Mouse (Mus musculus) embryo, embryonic 9.5 days (tissue): ENCODE data around the gene Fbxl17.

Experiments used
- DNase-seq: peaks from one replicate; pipeline ENCODE4 v3.0.0-alpha.2; 2017; ENCODE audit errors: extremely low spot score

Fbxl17 gene

DNA sequence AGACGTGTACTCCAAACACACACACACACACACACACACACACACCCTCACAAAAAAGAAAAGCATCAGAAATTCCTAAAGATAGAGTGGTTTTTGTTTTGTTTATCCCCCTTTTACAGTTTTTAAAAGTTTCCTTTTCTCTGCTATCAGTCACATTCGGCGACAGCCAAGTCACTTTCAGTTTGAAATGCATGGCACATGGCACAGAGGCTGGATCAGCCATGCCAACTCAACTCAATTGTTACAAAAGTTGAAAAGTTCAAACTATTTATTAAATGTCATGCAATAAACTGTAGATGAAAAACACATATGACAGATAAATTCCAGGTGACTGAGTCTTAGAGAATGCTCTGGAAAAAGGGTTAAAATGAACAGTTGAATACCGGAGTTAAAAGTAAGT is 287.8 kb downstream of the Fbxl17 start:
- DNase-seq: no peak

DNA sequence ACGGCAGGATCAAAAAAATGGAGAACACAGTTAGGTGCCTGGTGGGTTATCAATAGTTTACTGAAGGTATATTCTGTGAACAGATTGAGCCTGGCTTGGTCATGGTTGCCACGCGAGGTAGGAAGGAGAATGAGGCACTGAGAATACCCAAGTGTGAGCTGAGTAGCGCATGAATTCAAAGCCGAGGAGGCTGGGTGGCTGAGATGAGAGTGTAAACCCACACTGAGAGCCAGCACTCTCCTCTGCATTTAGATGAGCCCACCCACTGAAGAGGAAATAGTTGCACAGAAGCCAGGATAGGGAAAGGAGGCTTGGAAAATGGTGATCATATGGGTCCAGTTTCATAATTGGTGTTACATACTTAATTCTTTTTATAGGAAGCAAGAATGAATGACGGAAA is 290.7 kb downstream of the Fbxl17 start:
- no peak for DNase-seq

DNA sequence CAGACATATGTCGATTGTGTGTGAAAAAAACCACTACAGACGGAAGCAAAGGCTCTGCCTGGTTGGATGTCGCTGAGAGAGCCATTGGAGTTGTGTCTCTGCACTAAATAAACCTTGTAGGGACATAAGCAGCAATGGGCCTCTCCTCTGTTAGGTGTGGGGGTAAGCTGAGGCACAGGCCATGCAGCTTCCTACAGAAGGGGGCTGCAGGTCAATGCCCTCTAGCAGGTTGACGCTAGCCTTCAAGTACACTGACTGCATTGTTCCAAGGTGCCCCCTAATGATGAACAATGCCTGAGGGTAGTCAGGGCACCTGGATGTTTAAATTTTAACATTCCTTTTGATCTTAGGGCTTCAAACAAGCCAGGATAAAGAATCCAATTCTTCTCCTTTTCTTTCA is 291.5 kb downstream of the Fbxl17 start:
- DNase-seq: no peak

DNA sequence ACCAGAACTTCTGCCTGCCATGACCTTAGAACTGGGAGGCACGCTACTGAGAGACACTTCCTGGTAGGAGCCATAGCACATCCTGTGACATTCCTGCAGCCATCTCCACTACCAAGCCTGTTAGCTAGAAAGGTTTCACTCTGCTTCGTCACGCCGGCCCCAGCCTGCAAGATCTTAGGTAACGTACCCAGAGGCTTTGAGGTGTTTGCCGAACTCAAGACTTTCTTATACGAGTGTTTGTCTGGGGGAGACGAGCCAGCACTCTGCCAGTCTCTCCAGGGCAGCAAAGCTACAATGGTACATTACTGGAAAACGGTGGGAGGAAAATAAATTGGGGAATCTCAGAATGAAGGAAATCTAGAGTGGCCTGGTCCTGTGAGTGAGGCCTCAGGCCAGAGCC is 292.1 kb downstream of the Fbxl17 start:
- DNase-seq: no peak

DNA sequence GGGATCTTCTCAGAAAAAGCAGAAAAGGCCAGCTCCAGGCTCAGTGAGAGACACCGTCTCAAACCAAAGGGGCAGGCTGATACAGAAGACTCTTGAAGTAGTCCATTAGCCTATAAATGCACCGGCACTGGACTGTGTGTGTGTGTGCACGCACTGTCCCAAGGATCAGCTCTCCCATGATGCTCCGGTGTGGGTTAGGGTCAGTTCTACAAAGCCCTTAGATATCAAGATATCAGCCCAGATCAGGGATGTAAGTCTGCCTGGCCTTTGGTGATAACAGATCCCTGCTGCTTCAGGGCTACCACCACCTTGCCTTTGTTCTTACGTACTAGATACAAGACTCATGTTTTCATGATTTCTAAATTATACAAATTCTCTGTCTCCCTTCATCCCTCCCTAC is 294.5 kb downstream of the Fbxl17 start:
- DNase-seq: no peak

DNA sequence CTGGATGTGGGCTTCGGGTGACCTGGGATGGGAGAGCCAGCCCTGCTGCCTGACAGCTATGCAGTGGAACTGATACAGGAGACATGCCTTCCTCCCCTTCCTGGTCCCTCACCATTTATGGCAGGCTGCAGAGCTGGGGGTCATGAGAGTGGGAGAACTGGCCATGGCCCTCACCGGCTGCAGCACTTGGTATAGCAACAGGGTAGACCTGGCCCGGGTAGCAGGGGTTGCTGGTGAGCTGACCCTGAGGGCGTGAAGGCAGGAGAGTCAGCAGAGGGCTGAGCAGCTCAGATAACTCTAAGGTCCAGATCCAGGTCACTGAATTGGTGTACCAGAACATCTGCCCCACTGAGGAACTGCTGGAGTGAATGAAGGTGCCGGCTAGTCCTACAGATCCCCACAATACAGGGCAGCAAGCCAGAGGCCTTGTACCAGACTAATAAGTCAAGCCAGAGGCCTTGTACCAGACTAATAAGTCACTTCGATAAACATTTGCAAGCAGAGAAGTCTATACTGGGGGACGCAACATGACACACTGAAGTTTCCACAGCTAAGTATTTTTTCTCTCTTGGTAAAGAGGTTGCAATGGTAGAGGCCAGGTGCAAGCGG is 296.1 kb downstream of the Fbxl17 start:
- DNase-seq: no peak

DNA sequence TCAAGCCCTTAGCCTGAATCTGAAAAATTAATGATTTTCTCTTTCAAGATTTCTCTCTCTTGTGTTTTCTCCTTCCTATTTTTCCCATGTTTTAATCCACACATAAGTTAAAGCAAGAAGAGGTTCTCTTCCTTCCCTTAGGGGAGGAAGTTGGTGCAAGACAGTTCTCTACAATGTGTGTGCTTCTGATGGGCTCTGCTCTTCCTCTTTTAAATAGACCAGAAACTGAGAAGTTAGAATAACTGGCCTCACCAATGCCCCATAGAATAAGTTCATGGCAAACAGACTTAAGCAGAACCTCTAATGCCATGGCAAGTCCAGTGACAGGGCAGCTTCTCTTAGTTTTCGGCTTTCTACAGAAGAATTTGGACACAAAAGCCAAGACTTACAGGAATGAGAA is 301.1 kb downstream of the Fbxl17 start:
- DNase-seq: no peak

DNA sequence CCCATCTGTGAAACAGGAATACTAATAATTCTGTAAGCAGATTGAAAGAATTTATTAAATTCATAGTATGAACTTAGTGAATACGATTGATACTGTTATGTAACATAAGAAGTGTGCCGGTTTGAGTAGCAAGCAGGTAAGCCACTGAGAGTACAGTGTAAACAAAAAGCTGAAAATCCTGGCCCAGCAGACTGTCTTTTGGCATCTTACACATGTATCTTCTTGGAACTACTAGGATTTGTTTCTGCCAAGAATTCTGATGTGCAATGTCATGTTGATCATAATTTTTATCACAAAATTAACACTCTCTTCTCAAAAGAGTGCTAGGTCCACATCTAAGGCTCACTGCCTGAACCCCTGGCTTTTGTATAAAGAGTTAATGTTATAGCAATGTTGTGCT is 304.3 kb downstream of the Fbxl17 start:
- DNase-seq: no peak

DNA sequence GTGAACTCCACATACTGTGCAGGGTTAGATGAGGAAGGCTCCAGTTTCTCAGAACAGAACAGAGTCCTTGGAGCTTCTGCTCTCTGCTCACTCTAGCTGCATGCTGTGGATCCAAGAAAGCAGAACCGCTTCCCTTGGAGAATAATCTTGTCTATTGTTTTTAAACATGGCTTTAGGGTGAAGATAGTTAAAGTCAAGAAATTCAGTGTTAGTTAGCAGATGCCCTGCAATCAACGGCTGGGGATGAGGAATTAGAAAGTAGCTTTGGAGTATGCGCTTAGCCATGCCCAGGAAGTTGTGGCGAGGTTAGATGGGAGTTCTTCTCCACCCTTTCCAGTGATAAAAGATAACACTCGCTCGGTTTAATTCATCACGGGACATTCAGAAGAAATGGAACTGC is 306.6 kb downstream of the Fbxl17 start:
- DNase-seq: no peak

DNA sequence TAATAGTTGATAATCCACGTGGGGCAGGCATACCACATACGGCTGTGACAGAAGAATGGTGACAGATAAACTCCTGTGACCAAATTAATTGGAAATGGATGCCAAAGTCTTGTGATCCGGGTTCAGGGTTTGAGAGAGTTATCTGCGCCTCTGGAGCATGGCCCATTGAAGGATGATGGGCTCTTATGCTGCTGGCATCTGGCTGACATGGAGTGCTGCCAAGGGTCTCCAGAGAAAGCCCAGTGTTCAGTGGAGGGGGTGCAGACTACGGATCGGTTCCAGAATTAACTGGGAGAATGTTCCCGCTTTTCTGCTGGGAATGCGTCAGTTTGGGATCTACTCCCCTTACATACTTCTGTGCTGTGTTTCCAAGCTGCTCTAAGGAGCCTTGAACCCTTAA is 308.5 kb downstream of the Fbxl17 start:
- DNase-seq: no peak

DNA sequence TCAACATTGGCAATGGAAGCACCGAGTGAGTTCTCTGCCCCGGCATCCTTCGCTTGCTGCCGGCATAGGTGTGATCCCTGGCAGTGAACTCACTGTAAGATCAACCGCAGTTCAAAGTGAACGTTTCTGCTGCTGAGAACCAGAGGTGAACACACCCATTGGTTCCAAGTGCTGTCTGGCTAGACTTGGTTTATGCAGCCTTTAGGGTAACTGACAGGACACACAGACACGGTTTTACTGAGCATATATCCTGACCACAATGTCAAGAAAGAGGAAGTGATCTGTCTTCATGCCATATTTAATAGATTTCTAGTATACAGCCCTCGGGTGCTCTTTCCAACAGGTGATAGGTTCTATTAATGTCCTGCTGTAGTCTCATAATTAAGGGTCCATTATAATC is 310.5 kb downstream of the Fbxl17 start:
- DNase-seq: no peak

DNA sequence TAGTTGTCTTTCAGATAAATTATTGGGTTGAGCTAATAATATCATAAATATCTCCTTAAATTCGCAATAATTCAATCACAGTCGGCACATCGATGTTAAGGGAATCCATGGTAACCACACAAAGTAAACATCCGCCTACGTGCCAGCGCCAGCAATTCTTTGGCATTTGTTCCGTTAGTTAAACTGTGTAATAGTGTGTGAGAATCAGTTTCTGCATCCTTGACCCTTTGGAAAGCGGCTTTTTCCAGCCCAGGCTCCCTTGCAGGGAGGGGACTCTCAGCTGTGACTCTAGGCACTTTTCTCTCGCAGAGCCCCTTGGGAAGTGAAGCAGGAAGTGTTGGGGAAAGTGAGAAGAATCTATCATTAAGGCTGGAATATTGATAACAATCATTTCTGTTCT is 314.3 kb downstream of the Fbxl17 start:
- no peak for DNase-seq

DNA sequence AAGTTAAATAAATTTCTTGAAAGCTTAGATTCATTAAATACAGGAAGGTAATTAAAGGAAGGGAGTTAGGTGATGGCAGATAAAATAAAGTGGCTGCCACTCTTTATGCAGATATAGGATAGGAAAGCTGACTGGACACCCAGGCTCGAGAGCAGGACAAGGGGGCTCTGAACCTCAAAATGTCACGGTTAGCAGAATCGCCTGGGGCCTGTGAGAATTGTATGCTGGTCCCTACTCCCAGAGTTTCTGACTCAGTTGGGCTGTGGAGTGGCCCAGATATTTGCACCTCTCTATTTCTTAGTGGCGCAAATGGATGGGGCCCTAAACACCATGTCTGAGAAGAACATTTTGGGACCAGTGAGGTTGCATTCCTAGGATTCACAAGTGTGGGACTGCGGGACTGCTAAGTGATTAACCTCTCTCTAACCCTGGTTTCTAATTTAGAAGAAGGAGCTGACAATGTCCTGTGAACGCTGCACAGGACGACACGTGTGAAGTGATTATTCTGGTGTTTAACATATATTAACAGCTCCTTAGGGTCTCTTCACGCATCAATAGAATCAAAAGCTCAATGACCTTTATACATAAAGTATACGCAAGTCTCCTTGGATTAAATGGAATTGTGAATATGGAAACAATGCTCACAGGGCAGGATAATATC is 314.8 kb downstream of the Fbxl17 start:
- no peak for DNase-seq

DNA sequence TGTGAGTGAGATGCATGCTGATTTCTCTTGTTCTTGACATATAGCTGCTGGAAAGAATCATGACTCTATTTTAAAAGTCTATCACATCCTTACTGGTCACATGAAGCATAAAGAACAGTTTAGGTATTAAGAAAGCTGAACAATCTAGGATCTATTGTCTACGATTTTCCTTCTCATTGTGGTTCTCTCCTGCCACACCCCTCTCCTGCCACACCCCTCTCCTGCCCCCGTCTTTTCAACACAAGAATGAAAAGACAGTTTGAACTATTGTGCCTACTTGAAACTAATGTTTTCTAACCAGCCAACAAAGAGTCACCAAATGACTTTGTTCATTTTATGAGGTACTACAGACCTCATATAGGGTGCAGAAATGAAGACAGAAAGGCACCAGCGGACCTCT is 316.4 kb downstream of the Fbxl17 start:
- DNase-seq: no peak

DNA sequence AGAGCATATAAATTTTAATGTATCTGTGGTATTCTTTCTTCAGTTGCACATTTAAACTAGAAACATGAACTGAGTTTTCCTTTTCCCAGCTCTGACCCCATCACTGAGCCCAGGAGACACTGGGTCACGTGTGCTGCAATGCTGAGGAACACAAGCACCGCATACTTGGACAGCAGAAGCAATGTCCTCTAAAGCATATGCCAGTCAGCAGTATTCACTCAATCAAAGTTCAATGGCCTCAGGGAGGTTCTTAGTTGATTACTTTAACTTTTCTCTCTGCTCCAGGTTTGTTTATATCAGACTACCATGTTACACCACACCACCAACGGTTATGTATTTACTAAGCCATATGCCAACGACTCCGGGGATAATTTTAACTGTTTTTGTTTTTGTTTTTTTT is 318.2 kb downstream of the Fbxl17 start:
- DNase-seq: no peak

DNA sequence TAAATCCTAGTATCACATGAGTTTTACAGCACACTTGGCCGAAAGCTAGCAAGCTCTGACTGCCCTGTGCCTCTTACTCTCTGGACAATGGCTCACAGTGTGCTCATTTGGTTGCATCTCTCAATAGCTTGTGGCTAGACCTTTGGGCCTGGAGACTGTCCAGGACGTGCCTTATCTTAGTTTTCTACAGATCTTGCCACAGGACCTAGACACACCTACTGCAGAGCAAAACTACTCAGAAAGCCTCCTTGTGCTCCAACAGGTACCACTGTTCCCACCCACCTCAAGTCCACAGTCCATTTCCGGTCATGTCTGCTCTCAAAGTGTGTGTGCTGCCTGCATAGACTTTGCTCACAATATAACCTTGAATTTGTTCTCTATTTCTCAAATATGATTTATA is 319.8 kb downstream of the Fbxl17 start:
- DNase-seq: no peak

DNA sequence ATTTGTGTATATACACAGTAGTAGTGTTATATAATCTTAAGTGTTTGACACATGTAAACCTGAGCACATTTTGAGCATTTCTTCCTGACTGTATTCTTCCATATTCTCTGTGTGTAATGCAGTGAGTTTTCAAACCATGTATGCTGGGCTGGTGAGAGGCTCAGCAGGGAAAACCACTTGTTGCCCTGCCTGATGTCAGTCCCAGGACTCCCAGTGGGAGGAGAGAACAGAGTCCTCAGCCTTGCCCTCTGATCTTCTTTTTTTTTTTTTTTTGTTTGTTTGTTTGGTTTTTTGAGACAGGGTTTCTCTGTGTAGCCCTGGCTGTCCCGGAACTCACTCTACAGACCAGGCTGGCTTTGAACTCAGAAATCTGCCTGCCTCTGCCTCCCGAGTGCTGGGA is 321.5 kb downstream of the Fbxl17 start:
- DNase-seq: no peak

DNA sequence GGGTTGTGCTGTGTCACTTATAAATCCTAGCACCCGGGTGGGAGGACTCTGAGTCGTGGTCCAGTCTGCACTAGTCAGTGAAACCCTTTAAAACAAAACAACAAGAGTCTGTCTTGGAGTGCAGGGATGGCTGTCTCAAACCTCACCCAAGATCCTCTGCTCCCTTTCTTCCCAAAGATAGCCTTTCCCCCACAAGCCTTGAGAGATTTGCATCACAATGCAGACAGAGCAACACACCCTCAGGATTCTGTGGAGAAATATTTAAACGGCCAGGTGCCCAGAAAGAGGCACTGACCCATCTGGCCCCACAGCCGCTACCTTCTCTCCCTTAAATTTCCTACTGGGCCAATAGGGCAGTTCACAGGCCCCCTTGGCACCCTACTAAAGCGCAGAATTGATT is 323.4 kb downstream of the Fbxl17 start:
- no peak for DNase-seq

DNA sequence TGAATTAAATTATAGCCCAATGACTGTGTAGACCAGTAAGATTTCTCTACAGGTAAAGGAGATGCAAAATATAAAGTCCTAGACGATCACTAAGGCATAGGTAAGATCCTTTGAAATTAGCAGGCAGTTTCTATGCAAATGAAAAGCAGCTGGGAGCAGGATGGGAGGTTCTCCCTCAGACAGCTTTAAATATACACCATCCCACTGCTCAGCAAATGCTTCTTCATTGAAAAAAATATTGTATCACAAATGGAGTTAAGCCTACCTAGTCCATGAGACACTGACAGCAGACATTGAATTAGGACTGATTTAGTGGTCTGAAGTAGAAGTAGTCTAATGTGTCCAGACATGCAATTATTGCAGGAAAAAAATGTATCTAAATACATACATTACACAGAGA is 327.1 kb downstream of the Fbxl17 start:
- no peak for DNase-seq

DNA sequence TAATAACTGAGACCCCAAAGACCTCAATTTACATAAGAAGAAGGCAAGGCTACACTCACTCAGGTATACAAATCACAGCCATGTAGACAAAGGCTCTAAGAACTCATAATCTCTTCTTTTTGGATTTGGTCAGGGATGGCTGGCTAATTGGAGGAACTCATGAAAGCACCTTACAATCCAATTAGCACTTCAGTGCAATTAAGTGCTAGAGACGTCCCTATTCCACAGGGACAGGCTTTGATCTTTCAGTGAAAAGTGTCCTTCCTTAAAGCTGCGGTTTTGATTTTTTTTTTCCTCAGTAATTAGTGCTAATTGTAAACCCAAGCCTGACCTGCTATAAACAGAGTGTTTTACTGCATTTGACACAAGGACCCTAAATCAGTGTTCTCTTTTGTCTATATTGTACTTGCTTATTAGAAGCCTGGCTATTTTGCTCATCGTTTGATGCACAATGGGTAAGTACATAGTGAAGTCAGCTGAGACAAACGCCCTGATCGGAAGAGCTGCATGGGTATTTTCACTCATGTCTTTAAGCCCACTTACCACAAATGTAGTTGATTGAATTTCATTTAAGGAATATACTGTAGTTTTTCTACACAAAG is 327.8 kb downstream of the Fbxl17 start:
- no peak for DNase-seq

DNA sequence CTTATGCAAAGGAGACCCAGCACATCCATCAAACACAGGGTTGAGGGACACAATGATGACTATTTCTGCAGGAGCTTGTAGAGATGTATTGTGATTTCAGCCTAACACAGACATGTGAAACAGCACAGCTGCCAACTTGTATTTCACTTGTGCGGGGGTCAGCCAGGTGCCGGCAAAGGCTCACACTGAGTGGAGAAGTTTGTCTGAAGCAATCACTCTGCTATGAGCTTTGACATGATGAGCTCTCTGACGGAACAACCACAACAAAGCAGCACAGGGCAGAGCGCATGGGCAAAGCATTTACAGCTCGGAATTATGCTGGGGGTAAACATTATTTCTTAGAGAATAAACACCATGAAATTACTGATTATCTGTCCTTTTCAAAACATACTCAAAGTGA is 328.6 kb downstream of the Fbxl17 start:
- DNase-seq: no peak

DNA sequence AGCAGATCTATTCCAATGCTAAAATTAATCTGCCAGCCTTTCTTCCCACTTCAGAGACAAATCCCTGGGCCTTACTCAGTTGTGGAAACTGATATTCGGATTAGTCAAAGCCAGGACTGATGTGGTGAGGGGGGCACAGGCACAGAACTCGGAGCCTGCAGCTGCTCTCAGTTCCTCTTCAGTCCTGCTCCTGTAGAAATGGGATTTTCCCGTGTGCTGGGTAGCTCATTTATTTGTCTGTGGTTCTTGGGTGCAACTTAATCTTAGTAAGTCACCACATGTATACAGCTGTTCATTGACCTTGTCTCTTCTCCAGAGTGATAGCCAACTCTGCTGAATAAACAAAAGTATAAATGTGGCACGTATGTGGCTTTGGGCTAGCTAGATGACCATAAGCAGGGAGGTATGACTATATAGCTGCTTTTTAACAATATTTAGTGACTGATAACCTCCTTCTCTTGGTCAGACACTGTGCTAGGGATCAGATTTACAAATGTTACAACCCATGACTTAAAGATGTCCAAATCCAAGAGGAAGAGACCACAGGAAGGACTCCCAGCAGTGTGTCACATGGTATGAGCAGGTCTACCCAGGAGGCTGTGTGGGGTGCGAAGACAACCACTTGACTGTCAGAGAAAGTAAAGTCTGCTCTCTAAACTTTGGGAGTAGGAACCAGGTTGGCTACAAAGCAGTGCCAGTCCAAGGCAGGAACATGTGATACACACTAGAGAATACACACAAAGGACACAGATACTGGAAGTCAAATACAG is 331.6 kb downstream of the Fbxl17 start:
- DNase-seq: no peak

DNA sequence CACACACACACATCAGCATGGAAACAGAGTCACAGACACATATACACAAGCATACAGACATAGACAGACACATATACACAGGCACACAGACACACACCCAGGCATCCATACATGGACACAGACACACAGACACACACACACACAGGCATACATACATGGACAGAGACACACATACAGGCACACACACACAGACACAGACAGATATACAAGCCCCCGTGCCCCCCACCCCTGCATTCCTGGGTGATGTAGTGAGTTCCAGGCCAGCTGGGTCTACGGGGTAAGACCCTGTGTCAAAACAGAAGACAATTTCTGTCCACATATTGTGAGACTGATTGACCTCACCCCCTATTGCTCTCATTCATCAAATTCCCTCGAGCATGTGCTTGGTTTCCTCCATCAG is 332.6 kb downstream of the Fbxl17 start:
- no peak for DNase-seq
